Mouse (Mus musculus) hindbrain, embryonic 14.5 days (tissue): ENCODE measurements around the gene Mamdc2. TPM values are rescaled to one million over a fixed set of nuclear protein-coding genes. Genes with fewer than 3 reads are reported as not detected.

ENCODE experiments used
- ATAC-seq: fragments of 200-750 bp; cut with Nextera tagmentation; 2 replicates; pipeline ENCODE4 v1.8.0; 2017; ENCODE audit warnings: moderate number of reproducible peaks, mild to moderate bottlenecking, moderate TSS enrichment, moderate library complexity; ENCODE audit not compliant: low FRiP score
- DNase-seq: peaks from one replicate; pipeline ENCODE4 v3.0.0-alpha.2; 2015; ENCODE audit warnings: low spot score
- H3K27ac ChIP-seq: fragments of 300-500 bp; sonication (generic); 2 replicates; pipeline ENCODE4 v1.5.1; 2014; ENCODE audit warnings: mild to moderate bottlenecking, moderate library complexity
- H3K27me3 ChIP-seq: fragments of 300-500 bp; sonication (generic); 2 replicates; pipeline ENCODE4 v1.6.1; 2014; ENCODE audit warnings: mild to moderate bottlenecking, low read length, mixed read lengths; ENCODE audit not compliant: control insufficient read depth, insufficient read depth
- H3K36me3 ChIP-seq: fragments of 300-500 bp; sonication (generic); replicated peaks from 2 replicates; pipeline ENCODE4 v1.6.1; 2014; ENCODE audit not compliant: control insufficient read depth, insufficient read depth
- H3K4me1 ChIP-seq: fragments of 300-500 bp; sonication (generic); replicated peaks from 2 replicates; pipeline ENCODE4 v1.6.1; 2014; ENCODE audit warnings: antibody characterized with exemption, low read length, mixed read lengths; ENCODE audit not compliant: control insufficient read depth, insufficient read depth
- H3K4me2 ChIP-seq: fragments of 300-500 bp; sonication (generic); replicated peaks from 2 replicates; pipeline ENCODE4 v1.6.1; 2014; ENCODE audit warnings: mild to moderate bottlenecking, moderate library complexity
- H3K4me3 ChIP-seq: fragments of 300-500 bp; sonication (generic); replicated peaks from 2 replicates; pipeline ENCODE4 v1.5.1; 2014; ENCODE audit warnings: mild to moderate bottlenecking, low read length
- H3K9ac ChIP-seq: fragments of 300-500 bp; sonication (generic); 2 replicates; pipeline ENCODE4 v1.6.1; 2014
- H3K9me3 ChIP-seq: fragments of 300-500 bp; sonication (generic); 2 replicates; pipeline ENCODE4 v1.6.1; 2016; ENCODE audit warnings: low read length; ENCODE audit not compliant: control insufficient read depth
- WGBS: fragments of 180-500 bp; shearing (Covaris S2); extraction: QIAGEN DNeasy Blood & Tissue Kit; methylation state at CpG from one replicate; pipeline ENCODE4 v1.1.7; 2014; 5-methylcytosine and 5-hydroxymethylcytosine counted together
- polyA plus RNA-seq: library from polyadenylated mRNA; unstranded; fragments of >200 nt; fragmentation: Nextera tagmentation; extraction: Ambion mirVana; gene quantifications from 2 replicates; pipeline ENCODE4 v1.2.1, GENCODE M21; 2014

The Mamdc2 gene
- polyA plus RNA-seq, 1 experiment from 2014 or later, result 1.8 TPM

DNA sequence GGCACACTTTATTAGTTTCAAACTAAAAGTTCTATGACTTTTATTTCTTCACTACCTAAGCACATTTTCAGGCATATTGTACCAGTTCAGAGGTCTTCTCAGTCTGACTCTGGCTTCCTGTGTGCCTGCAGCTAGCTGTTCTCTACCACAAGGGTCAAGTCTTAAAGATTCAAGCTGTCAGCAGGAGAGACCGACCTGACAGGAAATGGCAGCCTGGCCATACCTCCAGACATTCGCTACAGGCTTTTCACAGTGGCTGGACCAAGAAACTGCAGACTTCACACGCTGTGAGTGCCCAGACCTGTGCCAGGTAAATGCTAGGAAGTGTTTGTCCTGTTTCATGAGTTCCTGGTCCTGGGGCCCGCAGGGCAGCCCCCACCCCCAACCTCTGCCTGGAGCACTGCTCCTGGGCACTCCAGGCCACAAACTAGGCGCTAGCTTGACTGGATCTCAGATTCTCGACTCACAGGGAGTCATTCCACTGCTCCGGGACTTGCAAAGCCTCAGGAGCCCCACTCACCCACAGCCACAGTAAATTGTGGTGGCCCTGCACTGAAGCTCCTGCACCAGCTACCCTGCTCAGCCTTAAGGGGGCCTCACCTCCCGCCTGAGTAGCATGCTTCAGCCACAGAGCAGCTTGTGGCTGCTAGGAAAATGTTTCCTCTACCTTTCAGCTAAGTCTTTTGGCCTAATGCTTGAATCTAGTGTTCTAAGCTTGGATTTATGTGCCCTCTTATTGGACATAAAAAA, 166.2 kb downstream of the Mamdc2 start:
- 54% methylated on average over 8 of the region's 8 CpGs for WGBS
- Histone ChIP-seq H3K27ac (no peak overlapping the region), H3K9ac (no peak overlapping the region), H3K27me3 (no peaks in the 10 kb centered on the region), H3K36me3 (no peaks in the 10 kb centered on the region), H3K4me3 (no peak overlapping the region), H3K4me2 (no peak overlapping the region), H3K9me3 (0 out of 2 replicates have a peak, but pooled peaks cover under 1% of the 10 kb centered on the region), H3K4me1 (no peaks in the 10 kb centered on the region)
- DNase-seq (no peak), ATAC-seq (no peak)

DNA sequence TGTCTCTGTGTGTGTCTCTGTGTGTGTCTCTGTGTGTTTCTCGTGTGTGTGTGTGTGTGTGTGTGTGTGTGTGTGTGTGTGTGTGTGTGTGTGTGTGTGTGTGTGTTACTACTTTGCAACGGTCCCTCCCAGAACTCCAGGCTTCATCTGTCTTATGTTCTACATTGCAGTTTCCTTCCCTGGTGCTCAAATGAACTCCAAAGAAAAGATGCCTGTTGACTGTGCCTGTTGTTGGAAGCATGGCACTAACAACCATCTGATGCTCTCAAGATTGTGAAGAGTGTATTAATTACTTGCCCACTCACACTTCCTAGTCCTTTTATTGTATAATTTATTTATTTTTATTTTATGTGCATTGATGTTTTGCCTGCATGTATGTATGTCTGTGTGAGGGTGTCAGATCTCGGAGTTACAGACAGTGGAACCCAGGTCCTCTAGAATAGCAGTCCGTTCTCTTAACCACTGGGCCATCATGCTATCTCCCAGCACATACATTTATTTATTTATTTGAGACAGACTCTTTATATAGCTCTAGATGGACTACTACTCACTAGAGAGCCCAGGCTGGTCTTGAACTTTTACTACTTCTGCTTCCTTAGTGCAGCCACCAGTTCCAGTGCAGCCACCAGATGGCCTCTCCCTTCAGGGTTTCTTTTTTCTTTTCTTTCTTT, 174.1 kb downstream of the Mamdc2 start:
- Histone ChIP-seq H3K4me2 (peak overlapping the region; percentile 67), H3K4me3 (peak overlapping the region; percentile 68), H3K9ac (peak overlapping the region; percentile 79; the same call in 1 of the 2 replicates), H3K36me3 (no peaks in the 10 kb centered on the region), H3K9me3 (no peaks in the 10 kb centered on the region), H3K27ac (0 out of 2 replicates have a peak overlapping the region, but pooled peaks have one; percentile 47), H3K4me1 (peaks cover 10% of the 10 kb centered on the region), H3K27me3 (no peaks in the 10 kb centered on the region)
- peak; percentile 3; the same call in 1 of the 2 replicates for ATAC-seq
- DNase-seq, result no peak
- WGBS, result 54% methylated on average over 4 of the region's 4 CpGs

DNA sequence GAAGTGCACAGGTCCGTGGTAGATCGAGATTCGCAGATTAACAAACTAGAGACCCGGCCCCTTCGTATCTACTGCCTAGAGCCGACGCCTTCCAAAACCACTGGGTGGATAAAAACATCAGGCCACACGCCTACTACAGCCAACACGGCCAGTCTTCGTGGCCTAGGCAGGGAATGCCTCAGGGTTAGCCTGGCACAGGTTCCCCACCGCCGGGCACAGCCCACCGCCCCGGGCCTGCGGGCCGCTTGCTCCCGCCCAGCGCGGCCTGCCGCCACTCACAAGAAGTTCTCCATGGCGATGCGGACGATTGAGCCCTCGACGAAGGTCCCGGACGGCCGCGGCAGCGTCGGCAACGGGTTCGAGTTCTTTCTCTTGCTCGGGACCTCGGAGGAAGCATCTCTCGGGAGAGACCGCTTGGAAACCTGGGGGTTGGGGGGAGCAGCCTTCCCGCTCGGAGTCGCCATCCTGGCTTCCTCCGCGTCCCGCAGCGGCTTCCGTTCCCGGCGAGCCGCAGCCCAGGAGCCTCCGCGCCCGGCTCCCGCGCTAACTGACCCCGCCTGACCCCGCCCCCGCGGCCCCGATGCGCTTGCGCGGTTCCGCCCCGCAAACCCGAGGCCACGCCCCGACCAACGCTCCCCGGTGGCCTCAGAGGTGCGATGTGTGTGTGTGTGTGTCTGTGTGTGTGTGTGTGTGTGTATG, 174.7 kb downstream of the Mamdc2 start, which contains the start of gene Smc5:
Gene Smc5 (minus strand): TSS at position 543 of the 699 bp plus-strand sequence.
- Histone ChIP-seq H3K9me3 (no peaks in the 10 kb centered on the region), H3K4me3 (peak within 1 kb of the TSS; percentile 68), H3K4me1 (peaks cover 10% of the 10 kb centered on the region), H3K27me3 (no peaks in the 10 kb centered on the region), H3K9ac (peak within 1 kb of the TSS; percentile 79), H3K27ac (peak within 1 kb of the TSS; percentile 47; the same call in 1 of the 2 replicates), H3K4me2 (peak within 1 kb of the TSS; percentile 67), H3K36me3 (peaks cover 2% of the 10 kb centered on the region)
- WGBS, result under 1% methylated on average over 69 of the region's 69 CpGs
- DNase-seq (peak; percentile 82), ATAC-seq (peak; percentile 96)

DNA sequence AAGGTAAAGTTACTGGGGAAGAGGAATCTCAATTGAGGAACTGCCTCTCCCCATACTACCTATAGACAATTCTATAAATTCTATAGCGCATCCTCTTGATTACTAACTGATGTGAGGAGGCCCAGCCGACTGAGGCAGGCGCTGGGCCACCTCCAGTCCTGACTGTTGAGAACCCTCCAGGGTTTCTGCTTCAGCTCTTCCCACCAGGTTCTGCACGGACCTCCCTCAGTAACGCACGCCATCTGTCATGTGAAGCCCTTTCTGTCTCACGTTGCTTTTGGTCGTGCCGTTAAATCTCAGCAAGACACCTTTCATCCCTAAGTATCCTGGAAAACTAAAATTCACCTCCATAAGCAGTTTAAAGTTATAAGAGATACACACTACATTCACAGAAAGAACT, 191.5 kb downstream of the Mamdc2 start:
- DNase-seq (no peak), ATAC-seq (no peak)
- 82% methylated on average over 9 of the region's 9 CpGs for WGBS
- H3K9ac ChIP-seq, result no peak overlapping the region
- H3K4me2 ChIP-seq, result no peak overlapping the region
- no peaks in the 10 kb centered on the region for H3K27me3 ChIP-seq
- no peak overlapping the region for H3K27ac ChIP-seq
- H3K4me3 ChIP-seq, result no peak overlapping the region
- no peaks in the 10 kb centered on the region for H3K4me1 ChIP-seq
- peaks cover 74% of the 10 kb centered on the region for H3K36me3 ChIP-seq
- no peaks in the 10 kb centered on the region for H3K9me3 ChIP-seq

Other genes starting within 250 kb of the Mamdc2 start
- gene Smc5, start 174.5 kb downstream of the Mamdc2 start, polyA plus RNA-seq, result 26.8 and 28.9 TPM in 2 replicates
- 2.7 and 3.1 TPM in 2 replicates for gene 1700028P14Rik, start 204.4 kb upstream of the Mamdc2 start, polyA plus RNA-seq
- 7.7 and 8.6 TPM in 2 replicates for gene Ptar1, start 239.0 kb upstream of the Mamdc2 start, polyA plus RNA-seq